Mouse (Mus musculus) adrenal gland (tissue): ENCODE measurements at regions not wholly inside any gene's neighbourhood (a gene's known extent, or its start where the extent isn't known, plus 50 kb on each side); places are given as distances from the start of the nearest gene placed in this dataset.

Experiments used
- intact Hi-C: fragments of 180-260 bp; cut with DNase I; formaldehyde crosslinking; loops from one replicate; pipeline ENCODE4 v1.15.1; 2025

DNA sequence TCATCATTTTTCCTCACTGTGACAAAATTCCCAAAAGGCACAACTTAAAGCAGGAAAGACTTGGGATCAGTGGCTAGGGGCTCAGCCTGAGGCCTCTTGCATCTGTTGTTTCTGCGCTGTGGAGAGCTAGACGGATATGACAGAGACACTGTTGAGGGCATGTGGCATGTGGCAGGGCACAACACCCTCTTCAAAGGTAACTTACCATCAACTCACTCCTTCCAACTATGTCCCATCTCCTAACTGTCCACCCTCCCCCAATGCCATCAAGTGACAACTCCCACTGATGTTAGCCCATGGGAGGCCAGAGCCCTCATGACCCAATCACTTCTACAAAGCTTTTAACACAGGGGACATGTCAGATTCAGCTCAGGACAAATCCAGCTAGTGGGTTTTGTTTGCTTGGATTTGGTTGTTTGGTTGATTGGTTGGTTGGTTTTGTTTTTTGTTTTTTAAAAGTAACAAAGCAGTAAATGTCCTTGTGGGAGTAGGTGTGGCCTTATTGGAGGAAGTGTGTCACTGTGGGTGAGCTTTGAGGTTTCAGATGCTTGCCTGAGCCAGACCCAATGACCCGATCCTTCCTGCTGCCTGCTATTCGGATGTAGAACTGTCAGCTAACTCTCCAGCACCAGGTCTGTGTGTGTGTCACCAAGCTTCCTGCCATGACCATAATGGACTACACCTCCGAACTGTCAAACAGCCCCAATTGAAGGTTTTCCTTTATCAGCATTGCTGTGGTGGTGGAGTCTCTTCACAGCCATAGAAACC, 53.2 kb upstream of the Lef1 start:
- intact Hi-C loops: no loop called here

DNA sequence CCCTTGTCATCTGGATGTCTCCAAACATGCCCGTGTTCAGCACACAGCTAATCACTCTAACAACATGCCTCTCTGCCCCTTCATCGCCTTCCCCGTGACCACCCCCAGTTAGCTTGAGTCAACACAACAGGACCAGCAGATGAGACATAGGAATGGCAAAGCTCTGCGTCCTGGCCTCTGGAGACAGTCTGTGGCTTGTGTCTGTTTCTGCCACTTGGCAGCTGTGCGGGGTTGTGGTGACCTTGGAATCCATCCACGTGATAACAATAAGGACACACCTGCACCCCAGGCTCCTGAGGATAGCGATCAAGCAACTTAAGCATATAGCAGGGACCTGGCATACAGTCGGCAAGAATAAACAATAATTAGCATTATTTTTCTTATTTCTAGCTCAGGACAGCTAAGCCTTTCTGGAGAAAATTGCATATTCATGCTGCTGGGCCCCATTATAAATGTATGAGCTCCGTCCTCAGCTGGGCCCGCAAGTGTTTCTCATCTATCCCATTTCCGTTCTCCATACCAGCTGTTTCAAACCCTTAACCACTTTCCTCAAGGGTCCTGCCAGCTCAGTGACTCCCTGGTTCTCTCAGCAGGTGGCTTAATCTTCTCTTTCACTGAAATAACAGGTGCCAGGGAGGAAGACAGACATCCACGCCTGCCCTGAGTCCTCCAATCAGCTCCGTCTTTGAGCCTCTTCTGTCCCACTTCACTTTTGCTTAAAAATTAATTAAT, 55.9 kb upstream of the Lef1 start:
- intact Hi-C loops: no loop called here

DNA sequence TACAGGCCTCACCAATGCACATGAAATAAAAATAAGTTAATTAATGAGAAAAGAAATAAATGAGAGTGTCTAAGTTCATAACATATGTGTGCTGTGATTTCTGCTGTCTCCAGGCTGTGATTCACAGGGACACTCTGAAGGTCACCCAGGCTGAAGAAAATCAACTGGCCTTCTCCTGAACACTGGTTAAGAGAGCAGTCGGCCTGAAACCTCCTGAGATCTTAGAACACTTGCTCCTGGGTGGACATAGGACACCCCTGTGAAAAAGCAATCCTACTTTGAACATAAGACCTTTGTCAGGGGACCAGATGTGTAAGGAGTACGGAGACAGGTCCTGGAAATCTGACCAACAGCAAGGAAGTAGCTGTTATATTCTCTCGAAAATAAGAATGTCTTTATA, 62.6 kb upstream of the Lef1 start:
- intact Hi-C loops: no loop called here

DNA sequence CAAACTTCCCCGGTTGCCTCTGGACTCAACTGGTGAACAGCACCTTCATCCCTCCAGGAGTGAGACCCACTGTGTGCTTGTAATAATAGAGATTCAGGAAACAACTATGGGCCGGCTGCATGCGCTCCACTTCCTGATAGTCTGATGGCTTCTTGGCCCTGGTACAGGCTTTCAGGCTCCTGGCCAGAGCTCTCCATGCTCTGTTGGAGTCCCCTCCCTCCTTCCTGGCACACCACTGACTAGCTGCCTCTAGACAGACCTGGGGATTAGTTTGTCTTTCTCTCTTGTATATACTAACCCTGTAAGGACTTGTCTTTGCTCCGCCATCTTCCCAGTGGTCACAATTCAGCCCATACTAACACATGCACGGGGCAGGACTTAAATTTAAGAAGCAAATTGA, 63.9 kb upstream of the Lef1 start:
- intact Hi-C loops: no loop called here

DNA sequence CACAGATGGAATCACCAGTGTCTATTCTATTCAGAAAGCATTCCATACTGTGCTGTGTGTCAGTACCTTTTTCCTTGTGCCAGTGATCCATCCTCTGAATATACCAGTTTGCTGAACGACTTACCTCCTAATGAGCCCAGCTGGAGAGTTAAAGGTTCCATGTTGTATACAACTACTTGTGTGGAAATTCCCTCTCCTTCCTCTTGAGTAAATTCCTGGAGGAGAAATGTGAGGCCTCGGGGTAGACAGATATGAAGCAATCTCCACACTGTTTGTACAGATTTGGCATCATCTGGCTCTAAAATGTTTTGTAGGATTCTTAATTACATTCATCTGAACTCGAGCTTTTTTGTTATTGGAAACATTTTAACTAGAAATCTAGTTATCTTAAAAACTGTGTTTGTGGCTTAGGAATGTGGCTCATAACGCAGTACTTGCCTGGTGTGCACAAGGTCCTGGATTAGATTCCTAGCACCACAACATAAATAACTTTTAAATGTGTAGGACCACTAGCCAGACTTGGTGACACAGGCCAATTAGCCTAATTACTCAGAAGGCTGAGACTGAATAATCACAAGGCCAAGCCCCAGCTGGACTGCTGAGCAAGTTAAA, 70.0 kb upstream of the Lef1 start:
- intact Hi-C loops: no loop called here

DNA sequence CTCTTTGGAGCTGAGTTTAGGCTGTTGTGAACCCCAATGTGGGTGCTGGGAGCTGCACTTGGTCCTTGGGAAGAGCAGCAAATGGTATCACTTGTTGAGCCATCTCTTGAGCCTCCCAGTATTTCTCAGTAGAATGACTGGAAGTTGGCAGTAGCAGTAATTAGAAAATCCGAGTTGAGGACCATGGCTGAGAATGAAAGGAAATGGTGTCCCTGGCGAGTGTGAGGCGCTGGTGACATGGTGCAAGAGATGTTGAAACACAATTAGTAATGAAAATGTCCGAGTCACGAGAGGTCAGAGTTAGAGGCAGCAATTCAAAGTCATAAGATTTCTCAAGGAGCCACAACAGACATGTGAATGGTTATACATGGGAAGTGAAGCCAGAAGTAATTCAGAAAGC, 73.2 kb upstream of the Lef1 start:
- intact Hi-C loops: no loop called here

DNA sequence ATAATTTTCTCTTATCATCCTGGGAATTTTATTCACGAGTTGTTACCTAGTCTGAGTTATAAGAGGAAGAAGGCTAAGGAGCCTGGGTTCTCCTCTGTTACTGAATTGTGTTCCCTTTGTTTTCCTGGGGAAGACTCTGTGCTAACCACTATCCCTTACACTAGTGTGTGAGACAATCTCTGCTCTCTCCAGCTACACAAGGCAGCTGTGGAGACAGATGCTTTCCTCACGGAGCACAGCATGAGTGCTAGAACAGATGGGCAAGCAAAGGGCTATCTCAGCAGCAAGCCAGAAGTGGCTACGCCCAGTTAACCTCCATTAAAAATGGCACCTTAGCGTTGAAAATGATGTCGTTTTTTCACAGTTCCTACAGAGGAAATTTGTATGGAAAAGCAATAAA, 75.5 kb upstream of the Lef1 start:
- intact Hi-C loops: no loop called here

DNA sequence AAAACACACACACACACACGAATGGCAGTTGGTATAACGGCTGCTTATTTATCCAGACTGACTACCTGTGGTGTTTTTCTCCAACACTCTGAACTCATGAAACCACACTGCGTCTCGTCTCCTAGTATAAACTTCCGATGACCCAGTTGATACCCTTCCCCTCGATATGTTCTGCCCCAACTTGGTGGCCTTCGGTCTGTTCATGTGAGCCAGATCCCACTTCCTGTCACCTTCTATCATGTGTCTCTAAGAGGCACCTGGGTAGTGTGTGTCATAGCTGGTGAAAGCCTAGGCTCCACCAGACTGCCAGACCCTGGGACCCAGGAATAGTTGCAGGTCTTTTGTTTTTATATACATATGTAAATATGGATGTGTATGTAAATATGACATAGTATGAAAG, 83.9 kb upstream of the Lef1 start:
- intact Hi-C loops: loop anchor here (10.0 kb wide), 1 partner anchor 202 kb away; no protein-coding TSS in a partner anchor

DNA sequence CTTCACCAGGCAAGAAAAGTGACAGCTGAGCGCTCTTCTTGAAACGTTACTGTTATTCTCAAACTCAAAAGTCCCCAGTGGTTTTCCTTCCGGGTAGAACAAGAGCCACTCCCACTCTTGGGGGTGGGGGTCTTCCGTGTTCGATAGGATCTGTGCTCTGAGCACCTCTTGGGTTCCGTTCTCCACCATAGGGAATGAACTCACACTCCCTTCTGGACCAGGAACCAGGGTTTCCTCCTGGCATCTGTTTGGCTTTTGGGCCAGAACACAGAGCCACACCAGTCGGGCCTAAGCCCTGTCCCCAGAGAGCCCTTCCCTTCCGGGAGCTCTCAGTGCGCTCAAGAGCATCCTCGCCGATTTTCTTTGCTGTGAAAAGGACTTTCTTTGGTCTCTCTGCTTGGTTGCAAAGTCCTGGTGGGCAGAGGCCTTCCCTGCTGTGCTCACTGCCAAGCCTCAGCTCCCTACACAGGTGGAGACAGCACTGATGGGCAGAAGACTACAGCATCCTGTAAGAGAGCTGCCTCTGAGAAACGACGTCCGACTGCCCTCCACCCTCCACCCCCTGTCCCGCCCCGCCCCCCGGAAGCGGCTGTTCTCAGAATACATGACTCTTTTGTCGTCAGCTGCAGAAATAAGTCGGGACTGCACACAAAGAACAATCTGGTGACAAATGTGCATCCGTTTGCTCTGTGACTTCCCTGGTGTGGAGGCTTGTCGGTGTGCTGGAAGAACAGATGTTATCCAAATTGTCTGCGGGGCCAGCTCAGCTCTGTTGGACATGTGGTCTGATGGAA, 90.9 kb upstream of the Lef1 start:
- intact Hi-C loops: no loop called here

DNA sequence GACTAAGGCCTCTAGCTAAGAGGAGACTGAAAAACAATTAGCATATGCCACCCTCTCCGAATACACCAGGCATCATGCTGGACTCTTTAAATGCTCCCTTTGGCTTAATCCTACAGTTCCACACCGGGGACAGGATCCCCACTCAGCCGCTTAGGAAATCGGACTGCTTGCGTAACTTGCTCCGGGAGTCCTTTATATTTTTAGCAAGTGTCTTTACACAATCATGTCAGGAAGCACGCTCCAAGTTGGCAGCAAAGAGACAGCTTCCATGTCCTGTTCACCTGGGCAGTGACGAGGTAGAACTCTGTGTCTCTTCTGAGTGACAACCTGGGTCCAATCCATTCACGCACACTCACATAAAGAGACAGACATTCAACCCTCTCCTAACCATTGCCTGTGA, 92.4 kb upstream of the Lef1 start:
- intact Hi-C loops: no loop called here

DNA sequence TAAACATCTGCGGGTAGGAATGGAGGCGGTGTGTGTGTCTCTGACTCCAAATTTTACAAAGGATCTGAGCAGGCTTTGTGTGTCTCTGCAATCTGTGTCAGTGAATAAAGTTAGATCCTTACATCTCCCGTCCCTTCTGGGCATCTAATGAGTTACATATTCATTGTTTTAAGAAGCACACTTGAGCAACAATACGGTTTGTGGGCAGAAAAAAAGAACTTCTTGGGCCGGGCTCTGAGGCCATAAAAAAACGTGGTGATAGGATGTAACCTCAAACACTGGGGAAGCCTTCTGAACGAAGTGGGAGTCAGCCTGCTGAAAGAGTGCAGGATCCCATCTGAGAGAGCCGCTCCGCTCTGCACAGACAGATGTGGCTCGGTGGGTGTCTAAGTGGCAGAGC, 94.2 kb upstream of the Lef1 start:
- intact Hi-C loops: no loop called here

DNA sequence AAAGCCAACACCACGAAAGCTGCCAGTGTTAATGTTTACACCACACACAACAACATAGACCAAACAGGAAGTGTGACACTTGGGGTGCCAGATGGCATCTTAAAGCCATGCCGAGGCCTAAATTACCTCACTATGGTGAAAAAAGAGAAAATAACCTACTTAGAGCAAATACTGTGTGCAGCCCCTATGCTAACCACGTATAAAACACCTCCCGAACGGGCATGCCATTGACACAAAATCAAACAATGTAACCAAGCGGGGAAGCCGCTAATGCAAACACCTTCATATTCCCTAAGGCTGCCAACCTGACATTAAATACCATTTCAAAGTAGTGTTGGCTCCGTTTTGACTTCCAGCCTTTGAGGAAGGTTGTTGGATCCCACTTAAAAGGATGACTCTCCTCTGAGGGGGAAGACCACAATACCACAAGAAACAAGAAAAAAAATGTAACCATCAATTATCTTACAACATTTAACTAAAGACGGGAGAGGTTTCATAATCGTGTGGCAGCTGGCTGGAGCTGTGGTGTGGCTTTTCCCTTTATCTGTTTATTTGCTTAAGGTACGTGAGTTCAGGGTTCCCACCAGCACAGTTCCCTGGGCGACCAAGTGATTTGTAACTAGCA, 96.1 kb upstream of the Lef1 start:
- intact Hi-C loops: no loop called here

DNA sequence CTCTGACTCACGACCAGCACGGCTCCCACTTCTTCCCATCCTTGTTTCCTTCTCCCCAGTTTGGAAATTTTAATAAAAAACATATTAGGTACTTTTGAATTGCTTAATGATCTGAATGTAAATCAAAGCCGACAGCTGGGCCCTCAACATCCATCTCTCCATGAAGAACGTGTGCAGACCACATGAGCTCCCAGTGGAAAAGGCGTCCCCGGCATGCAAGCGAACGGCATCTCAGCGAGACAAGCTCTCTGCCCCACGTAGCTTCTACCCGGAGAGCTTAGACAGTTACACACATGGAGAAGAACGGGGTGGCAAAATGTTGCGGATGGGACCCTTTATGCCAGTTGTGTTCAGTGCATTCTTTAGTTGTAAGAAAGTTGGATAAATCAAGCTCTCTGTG, 109.6 kb upstream of the Lef1 start:
- intact Hi-C loops: no loop called here

DNA sequence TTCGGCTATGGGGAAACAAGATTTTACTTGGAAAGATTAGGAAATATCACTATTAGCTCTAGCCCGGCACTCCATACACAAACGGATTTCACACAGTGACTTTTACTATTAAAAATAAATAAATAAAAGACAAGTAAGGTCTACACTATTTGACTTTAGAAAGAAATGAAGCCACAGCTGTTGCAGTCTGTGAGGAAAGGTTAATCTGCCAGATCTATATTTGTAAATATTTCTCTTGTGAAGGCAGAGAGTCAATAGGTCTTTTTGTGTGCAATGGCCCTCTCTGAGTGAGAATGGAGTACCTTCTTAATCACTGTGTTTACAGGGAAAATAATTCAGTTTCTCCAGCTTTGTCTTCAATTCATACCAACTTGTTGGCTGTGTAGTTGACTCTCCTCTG, 110.0 kb upstream of the Lef1 start:
- intact Hi-C loops: no loop called here

DNA sequence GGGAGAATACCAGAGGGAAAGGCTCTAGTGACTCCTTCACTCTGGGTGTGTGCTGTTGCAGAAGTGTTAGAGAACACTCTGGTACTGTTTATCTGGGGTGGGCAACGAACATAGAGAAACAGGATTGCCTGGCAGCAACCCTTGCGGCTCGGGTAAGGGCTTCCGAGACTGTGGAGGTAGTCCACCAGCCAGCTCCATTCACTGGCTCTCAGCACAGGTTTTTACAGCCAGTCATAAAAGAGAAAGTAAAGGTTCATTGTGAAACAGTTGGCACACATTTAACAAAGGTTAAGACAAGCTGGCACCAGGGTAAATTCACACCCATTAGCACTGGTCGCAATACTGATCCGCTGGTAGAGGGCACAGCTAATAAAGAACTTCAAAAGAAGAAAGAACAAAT, 110.5 kb upstream of the Lef1 start:
- intact Hi-C loops: no loop called here

DNA sequence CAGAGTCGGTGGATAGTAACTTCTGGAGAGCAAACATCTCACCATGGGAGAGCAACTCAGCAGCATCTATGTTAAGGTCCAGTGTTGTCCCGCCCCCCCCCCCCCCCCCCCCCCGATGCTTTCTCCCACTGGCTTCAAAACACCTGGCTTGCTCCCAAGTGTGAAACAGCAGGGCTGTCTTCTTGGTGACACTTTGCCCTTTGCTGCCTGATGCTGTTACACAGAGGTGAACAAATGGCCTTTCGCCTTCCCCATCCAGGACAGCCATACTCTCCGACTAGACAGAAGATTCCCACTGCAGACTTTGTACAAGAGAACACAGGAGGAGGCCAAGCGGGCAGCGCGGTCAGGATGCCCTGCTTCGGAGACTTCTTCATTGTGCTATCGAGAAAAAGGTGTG, 111.8 kb upstream of the Lef1 start:
- intact Hi-C loops: no loop called here

DNA sequence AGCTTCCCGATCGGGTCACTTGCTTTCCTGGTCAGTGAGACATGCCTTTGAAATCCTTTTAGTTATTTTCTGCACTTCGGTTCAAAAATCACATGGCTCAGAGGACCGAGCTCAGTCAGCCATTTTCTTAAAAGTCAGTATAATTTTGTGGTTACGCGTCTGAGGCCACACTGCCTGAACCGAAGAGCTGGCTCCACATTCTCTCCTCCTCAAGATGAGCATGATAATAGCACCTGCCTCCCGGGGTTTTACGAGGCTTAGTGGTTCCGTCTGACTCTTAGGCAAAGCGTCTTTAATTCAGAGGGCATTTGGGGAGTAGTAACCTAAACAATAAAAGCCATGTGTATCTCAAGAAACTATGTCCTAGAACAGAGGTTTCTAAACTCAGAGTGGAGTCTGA, 113.5 kb upstream of the Lef1 start:
- intact Hi-C loops: no loop called here

DNA sequence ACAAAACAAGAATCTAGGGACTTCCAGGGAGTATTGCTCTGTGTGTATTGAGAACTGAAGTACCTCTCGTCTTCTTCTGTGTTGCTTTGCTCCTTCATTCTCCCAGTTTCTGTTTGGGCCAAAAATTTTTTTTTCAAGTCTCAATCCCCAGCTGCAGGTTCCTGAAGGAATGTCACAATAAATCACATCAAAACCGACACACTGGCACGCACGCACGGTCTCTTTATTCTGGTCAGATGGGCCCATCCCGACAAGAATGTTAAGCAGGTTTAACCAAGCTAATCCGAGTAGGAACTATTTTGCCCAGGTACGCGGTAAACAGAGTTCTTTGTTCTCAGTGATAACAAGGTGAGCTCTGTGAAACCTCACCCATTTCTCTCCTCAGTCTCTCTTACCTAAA, 118.3 kb upstream of the Lef1 start:
- intact Hi-C loops: no loop called here

DNA sequence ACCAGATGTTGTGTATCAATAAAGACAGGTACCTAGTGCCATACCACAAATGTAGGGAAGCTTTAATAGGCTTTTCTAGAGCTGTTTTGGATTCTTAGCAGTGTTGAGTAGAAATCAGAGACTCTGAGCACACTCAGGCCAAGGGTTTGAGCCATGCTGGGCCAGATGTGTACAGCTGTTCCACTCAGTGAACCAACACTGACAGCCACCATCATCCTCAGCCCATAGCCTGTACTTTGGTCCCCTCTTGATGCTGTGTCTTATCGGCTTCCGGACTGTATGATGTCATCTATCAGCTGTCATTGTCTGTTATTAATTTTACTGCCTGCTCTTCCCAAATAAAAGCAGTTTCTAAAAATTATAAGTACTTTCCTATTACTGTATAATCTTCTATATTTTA, 123.6 kb upstream of the Lef1 start:
- intact Hi-C loops: no loop called here

DNA sequence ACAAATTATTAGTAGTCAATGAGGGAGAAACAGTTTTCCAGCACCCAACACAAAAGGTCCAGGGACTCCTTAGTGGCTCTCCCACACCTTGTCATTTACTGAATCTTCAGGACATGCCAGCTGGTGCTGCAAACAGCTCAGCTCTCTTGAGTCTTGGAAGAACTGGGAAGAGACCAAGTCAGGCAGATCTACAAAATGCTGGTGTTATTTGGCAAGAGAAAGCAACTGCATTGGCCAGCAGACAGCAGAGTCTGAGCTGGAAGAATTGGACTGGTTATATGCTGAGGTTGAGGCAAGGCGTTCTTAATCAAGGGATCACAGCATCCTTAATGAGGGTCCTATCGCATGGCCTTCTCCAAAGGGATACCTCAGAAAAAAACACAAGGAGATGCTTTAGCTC, 124.2 kb upstream of the Lef1 start:
- intact Hi-C loops: no loop called here

DNA sequence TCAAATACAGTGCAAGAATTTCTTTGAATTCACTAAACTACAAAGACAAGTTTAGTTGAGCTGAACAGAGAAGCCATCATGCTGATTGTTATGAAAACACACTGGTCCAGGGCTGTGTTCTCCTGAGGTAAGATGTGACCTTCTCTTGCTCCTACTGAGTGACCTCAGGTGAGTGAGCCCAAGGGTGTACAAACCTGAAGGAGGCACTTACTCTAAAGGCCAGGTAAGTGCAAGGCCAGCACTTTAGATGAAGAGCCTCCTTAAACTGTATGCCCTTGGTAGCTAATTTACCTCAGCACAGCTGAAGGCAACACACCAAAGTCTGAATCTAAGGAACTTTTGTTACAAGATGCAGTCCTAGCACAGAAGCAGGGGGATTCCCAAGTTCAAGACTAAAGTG, 128.7 kb upstream of the Lef1 start:
- intact Hi-C loops: no loop called here
